Mouse (Mus musculus): ENCODE data around the gene Nedd8. TPM values are rescaled to one million over a fixed set of nuclear protein-coding genes. Genes with fewer than 3 reads are reported as not detected.

Nedd8 gene
- polyA plus RNA-seq (2015; fragmentation: Nextera tagmentation; extraction: Ambion mirVana) = 448 and 462 TPM in 2 replicates

DNA sequence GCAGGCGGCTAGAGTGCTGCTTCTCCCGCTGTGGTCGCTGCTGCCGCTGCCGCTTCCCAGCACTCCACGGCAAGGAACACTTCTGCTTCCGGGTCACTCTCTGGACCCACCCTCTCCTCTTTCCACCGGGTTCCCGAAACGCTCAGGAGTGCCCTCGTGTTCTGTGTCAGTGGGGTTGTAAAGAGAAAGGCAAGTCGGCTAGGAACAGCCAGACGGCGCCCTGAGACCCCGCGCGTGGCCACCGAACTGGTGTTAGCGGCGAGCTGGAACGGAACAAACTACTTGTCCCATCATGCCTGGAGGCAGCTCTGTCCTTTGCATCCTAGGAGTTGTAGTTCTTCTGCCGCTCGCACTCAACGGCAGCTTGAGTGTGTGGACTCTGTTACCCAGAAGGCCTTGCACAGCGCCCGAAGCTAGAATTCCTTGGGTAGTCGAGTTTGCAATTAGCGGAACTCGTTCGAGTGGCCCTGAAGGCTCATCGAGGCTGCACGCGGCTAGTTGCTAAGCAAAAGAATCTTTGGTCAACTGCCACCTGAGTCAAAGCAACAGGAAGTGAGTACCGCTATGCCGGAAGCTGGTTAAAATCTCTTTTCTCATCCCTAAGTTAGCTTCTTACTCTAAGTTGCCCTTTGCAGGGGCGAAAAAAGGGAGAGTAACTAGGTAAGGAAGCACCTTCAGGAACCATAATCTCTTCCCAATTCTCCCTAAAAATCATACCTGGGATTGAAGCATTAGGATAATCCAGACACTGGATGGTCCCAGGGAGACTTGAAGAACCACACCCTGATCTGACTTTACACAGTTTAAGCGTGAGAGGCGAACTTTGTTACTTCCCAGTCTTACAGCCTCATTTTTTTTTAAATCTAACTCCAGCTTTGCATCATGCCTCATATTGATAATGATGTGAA lies at the start of gene Nedd8, which contains the start of gene Gmpr2:
Gene Nedd8 (minus strand): TSS at position 292 of the 908 bp plus-strand sequence.
Gene Gmpr2 (plus strand): TSS at position 109 of the 908 bp plus-strand sequence.
- Histone ChIP-seq H3K27me3 (no peaks in the 10 kb centered on the region), H3K9me3 (replicated peaks) (no peaks in the 10 kb centered on the region), H3K4me2 (peak within 1 kb of the TSS; percentile 77), H3K36me3 (peaks cover 22% of the 10 kb centered on the region), H3K4me3 (peak within 1 kb of the TSS; percentile 74), H3K27ac (peak within 1 kb of the TSS; percentile 83), H3K9ac (peak within 1 kb of the TSS; percentile 71), H3K4me1 (replicated peaks) (peaks cover 18% of the 10 kb centered on the region)
- peak; percentile 96 for ATAC-seq (replicated peaks; ENCODE audit: insufficient number of reproducible peaks, insufficient read depth, low FRiP score, low read depth)
- WGBS = under 1% methylated on average over 38 of the region's 38 CpGs

DNA sequence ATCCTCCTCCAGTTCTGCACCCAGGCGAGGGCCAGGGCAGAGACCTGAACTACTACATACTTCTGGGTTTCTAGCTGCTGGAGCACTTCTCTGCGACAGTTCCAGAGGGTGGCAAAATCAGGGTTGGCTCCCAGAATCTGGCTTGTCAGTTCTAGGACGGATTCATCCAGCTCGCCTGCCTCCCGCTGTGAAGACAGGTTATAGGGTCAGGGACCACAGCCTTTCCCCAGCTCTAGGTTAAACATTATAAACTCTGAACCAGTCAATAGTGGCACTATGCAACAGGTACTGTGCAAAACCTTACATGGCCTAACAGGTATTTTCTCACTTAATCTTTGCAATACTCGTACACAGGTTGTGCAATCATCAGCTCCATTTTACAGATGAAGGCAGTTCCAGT lies 49.2 kb upstream of the Nedd8 start:
- Histone ChIP-seq H3K9me3 (replicated peaks) (no peaks in the 10 kb centered on the region), H3K36me3 (peaks cover 20% of the 10 kb centered on the region; the same call in 1 of the 2 replicates), H3K27me3 (no peaks in the 10 kb centered on the region), H3K4me2 (peak overlapping the region; percentile 69), H3K4me3 (peak overlapping the region; percentile 81), H3K27ac (no peak overlapping the region), H3K9ac (no peak overlapping the region), H3K4me1 (replicated peaks) (peaks cover 7% of the 10 kb centered on the region)
- ATAC-seq (replicated peaks; ENCODE audit: insufficient number of reproducible peaks, insufficient read depth, low FRiP score, low read depth) = no peak
- 81% methylated on average over 6 of the region's 6 CpGs for WGBS

DNA sequence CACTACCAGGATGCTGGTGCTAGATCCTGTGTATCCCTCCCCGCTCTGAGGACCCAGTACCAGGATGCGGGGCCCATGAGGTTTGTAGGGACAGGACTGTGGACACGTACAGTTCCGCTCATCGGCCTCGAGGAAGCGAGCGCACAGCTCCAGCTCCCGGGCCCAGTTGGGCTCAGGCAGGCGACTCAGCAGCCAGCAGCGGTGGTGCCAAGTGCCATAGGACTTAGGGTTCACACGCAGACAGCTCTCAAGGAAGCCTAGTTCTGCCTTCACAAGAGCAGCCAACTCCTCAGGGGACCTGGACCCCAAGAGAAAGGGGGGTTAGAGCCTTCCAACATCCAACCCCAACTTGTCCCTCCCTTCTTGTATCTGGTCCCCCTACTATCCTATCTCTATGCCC lies 48.7 kb upstream of the Nedd8 start:
- 89% methylated on average over 12 of the region's 12 CpGs for WGBS
- Histone ChIP-seq H3K36me3 (peaks cover 20% of the 10 kb centered on the region; the same call in 1 of the 2 replicates), H3K9ac (no peak overlapping the region), H3K27ac (no peak overlapping the region), H3K4me1 (replicated peaks) (peaks cover 7% of the 10 kb centered on the region), H3K9me3 (replicated peaks) (no peaks in the 10 kb centered on the region), H3K4me3 (no peak overlapping the region), H3K4me2 (no peak overlapping the region), H3K27me3 (no peaks in the 10 kb centered on the region)
- no peak for ATAC-seq (replicated peaks; ENCODE audit: insufficient number of reproducible peaks, insufficient read depth, low FRiP score, low read depth)

DNA sequence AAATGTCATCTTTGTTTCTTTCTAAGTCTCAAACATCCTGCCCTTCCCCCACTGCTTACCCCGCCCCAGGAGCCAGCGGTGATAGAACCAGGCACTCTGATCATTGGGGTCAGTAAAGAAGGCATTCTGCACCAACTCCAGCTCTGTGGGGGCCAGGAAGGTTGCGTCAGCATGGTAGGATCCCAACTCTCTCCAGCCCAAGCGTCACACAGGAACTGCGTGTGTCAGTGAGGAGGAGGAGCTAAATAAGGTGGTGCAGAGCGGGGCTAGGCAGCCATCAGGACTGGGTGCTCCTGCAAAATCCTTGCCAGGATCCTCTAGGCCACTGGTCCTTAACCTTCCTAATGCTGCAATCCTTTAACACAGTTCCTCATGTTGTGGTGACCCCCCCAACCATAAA lies 47.8 kb upstream of the Nedd8 start:
- ATAC-seq (replicated peaks; ENCODE audit: insufficient number of reproducible peaks, insufficient read depth, low FRiP score, low read depth) = no peak
- H3K4me3 ChIP-seq = no peak overlapping the region
- H3K4me1 ChIP-seq (replicated peaks) = peaks cover 7% of the 10 kb centered on the region
- H3K9me3 ChIP-seq (replicated peaks) = no peaks in the 10 kb centered on the region
- no peak overlapping the region for H3K9ac ChIP-seq
- no peak overlapping the region for H3K27ac ChIP-seq
- H3K4me2 ChIP-seq = no peak overlapping the region
- peaks cover 20% of the 10 kb centered on the region; the same call in 1 of the 2 replicates for H3K36me3 ChIP-seq
- 82% methylated on average over 6 of the region's 6 CpGs for WGBS
- no peaks in the 10 kb centered on the region for H3K27me3 ChIP-seq

DNA sequence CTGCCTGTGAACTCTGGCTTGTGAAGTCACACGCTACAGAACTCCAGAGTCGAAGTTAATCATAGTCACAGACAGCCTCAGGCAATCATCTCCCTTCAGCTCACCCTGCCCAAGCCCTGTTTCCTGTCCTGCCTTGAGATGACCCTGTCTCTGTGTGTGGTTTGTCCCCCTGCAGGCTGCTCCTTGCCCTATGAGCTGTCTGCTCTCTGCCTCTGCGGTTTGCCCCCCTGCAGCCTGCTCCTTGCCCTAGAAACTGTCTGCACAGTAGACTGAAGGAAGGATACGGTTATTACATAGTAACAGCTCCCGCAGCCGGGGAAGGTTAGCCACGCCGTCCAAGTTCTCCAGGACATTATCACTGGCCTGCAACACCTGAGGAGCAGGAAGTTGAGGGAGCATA lies 45.0 kb upstream of the Nedd8 start:
- H3K9ac ChIP-seq = no peak overlapping the region
- WGBS = 82% methylated on average over 8 of the region's 8 CpGs
- H3K9me3 ChIP-seq (replicated peaks) = no peaks in the 10 kb centered on the region
- no peak overlapping the region for H3K4me2 ChIP-seq
- H3K4me1 ChIP-seq (replicated peaks) = peaks cover 11% of the 10 kb centered on the region
- peaks cover 14% of the 10 kb centered on the region for H3K27me3 ChIP-seq
- no peak overlapping the region for H3K4me3 ChIP-seq
- no peak overlapping the region for H3K27ac ChIP-seq
- ATAC-seq (replicated peaks; ENCODE audit: insufficient number of reproducible peaks, insufficient read depth, low FRiP score, low read depth) = no peak
- H3K36me3 ChIP-seq = peaks cover 20% of the 10 kb centered on the region; the same call in 1 of the 2 replicates

DNA sequence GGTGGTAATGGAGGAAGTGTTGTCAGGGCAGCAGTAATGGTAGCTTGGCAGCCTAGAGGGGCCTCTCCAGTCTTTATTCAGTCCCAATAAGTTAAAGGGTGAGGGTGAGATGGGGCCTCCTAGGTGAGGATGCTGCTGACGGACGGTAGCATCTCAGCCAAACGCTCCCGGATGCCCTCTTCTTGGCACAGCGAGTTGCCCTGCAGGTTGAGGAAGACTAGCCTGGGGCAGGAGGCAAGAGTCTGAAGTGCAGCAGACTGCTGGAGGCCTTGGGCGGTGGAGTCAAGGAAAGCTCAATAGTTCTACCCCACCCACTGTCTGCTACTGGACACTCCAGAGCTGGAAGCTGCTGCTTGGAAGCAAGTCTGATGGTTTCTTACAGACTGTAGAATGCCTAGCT lies 44.3 kb upstream of the Nedd8 start:
- Histone ChIP-seq H3K4me1 (replicated peaks) (peaks cover 11% of the 10 kb centered on the region), H3K9me3 (replicated peaks) (no peaks in the 10 kb centered on the region), H3K9ac (no peak overlapping the region), H3K4me2 (no peak overlapping the region), H3K27me3 (peaks cover 20% of the 10 kb centered on the region), H3K27ac (no peak overlapping the region), H3K36me3 (peaks cover 20% of the 10 kb centered on the region; the same call in 1 of the 2 replicates), H3K4me3 (no peak overlapping the region)
- ATAC-seq (replicated peaks; ENCODE audit: insufficient number of reproducible peaks, insufficient read depth, low FRiP score, low read depth) = no peak
- WGBS = 91% methylated on average over 6 of the region's 6 CpGs

DNA sequence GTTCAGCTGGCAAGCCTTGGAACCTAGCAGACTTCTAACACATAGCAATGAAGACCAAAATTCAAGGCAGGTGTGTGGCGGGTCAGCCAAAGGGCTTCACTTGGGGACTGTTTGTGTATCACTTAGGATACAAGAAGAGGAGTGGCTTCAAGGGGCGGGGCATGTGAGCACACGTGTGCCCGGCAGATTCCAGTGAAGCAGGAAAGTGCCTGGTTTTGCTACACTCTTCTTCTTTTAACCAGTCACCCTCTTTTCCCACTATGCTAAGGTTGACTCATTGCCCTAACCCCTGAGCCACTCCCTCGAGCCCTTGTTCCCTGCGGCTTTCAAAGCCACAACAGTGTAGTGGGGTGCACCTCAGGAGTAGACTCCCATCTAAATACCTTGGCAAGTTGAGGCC lies 43.0 kb upstream of the Nedd8 start:
- no peak overlapping the region for H3K27ac ChIP-seq
- H3K4me3 ChIP-seq = no peak overlapping the region
- H3K4me1 ChIP-seq (replicated peaks) = peaks cover 11% of the 10 kb centered on the region
- peaks cover 17% of the 10 kb centered on the region; the same call in 1 of the 2 replicates for H3K36me3 ChIP-seq
- WGBS = 31% methylated on average over 6 of the region's 6 CpGs
- H3K9ac ChIP-seq = no peak overlapping the region
- ATAC-seq (replicated peaks; ENCODE audit: insufficient number of reproducible peaks, insufficient read depth, low FRiP score, low read depth) = no peak
- no peak overlapping the region for H3K4me2 ChIP-seq
- H3K9me3 ChIP-seq (replicated peaks) = no peaks in the 10 kb centered on the region
- peaks cover 20% of the 10 kb centered on the region for H3K27me3 ChIP-seq

DNA sequence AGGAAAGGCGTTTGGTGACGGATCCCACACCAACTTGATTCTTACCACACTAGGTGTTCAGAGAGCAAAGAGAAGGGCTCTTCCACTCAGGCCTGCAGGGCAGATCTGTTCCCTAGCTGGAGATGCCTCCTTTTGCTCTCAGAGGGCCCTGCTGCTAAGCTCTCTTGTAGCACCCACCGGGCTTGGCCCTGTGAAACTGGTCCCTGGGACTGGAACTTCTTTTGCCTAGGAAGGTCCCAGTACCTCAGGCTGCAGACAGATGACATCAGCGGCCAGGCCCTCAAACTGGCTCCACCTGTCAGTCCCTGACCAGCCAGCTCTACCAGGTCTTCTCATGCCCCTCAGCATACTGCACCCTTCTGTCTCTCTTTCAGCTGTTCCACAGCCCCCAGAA lies 41.8 kb upstream of the Nedd8 start, which contains the start of gene Tgm1:
Gene Tgm1 (minus strand): TSS at position 198 of the 394 bp plus-strand sequence.
- H3K9me3 ChIP-seq (replicated peaks) = no peaks in the 10 kb centered on the region
- H3K9ac ChIP-seq = no peak within 1 kb of the TSS
- ATAC-seq (replicated peaks; ENCODE audit: insufficient number of reproducible peaks, insufficient read depth, low FRiP score, low read depth) = no peak
- peaks cover 20% of the 10 kb centered on the region for H3K27me3 ChIP-seq
- no peak within 1 kb of the TSS for H3K27ac ChIP-seq
- H3K4me1 ChIP-seq (replicated peaks) = peaks cover 11% of the 10 kb centered on the region
- H3K4me3 ChIP-seq = peak within 1 kb of the TSS; percentile 28
- H3K4me2 ChIP-seq = peak within 1 kb of the TSS; percentile 56
- H3K36me3 ChIP-seq = peaks cover 10% of the 10 kb centered on the region; the same call in 1 of the 2 replicates
- WGBS = 25% methylated on average over 4 of the region's 4 CpGs

DNA sequence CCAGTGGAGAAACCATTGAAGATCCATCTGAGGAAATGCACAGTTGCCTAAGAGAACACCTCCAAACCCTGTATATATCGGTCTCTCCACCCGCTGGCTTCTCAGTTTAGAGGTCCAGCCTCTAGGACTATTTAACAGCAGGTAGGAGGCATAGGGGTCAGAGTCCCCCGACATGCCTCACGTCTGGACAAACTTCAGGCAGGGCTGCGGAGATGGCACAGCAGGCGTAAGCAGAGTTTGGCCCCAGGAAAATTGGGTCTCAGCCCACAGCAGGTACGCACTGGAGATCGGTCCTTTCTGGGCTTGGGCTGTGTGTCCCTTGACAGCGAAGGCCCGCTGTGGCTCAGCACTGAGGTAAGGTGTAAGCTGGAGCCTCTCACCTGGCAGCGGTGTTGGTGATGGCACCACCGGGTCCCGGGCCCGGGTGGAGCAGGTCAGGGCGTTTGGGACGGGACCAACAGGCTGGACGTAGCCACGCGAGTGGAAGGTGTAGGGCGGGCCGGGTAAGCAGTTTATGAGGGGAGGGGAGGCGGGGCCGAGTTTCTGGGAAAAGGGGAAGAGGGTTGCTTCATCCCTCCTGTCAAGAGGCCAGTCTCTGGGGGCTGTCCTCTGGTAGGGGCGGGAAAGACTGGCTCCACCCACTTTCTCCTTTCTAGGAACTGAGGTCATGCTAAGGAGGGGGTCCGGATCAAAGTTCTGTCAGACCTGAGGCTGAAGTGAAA lies 41.2 kb upstream of the Nedd8 start:
- Histone ChIP-seq H3K4me2 (peak overlapping the region; percentile 56), H3K9ac (no peak overlapping the region), H3K4me3 (peak overlapping the region; percentile 28), H3K27ac (no peak overlapping the region), H3K4me1 (replicated peaks) (peaks cover 11% of the 10 kb centered on the region), H3K27me3 (peaks cover 20% of the 10 kb centered on the region), H3K9me3 (replicated peaks) (no peaks in the 10 kb centered on the region), H3K36me3 (peaks cover 6% of the 10 kb centered on the region; the same call in 1 of the 2 replicates)
- 13% methylated on average over 25 of the region's 25 CpGs for WGBS
- 0 out of 2 replicates have a peak, but pooled peaks have one; percentile 36 for ATAC-seq (replicated peaks; ENCODE audit: insufficient number of reproducible peaks, insufficient read depth, low FRiP score, low read depth)

DNA sequence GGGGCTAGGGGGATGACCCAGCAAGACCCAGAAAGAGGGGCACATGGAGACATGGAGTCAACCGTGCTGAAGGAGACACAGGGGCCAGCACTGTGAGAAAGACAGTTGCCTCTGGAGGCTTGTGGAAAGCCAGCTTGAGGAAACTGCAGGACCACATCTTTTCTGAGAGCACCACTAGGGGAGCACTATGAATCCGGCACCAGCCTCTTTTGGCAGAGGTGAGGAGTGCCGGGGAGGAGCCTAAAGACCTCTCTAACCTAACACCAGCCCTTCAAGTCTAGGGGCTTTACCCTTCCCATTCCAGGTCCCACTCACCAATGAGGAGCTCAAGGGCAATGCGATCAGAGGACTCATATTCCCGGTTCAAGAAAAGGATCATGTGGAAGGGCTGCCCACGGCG lies 39.9 kb upstream of the Nedd8 start:
- no peaks in the 10 kb centered on the region for H3K36me3 ChIP-seq
- H3K9ac ChIP-seq = no peak overlapping the region
- H3K4me2 ChIP-seq = no peak overlapping the region
- no peak for ATAC-seq (replicated peaks; ENCODE audit: insufficient number of reproducible peaks, insufficient read depth, low FRiP score, low read depth)
- no peaks in the 10 kb centered on the region for H3K9me3 ChIP-seq (replicated peaks)
- no peak overlapping the region for H3K4me3 ChIP-seq
- WGBS = 71% methylated on average over 7 of the region's 7 CpGs
- peaks cover 11% of the 10 kb centered on the region for H3K4me1 ChIP-seq (replicated peaks)
- peaks cover 20% of the 10 kb centered on the region for H3K27me3 ChIP-seq
- H3K27ac ChIP-seq = no peak overlapping the region

DNA sequence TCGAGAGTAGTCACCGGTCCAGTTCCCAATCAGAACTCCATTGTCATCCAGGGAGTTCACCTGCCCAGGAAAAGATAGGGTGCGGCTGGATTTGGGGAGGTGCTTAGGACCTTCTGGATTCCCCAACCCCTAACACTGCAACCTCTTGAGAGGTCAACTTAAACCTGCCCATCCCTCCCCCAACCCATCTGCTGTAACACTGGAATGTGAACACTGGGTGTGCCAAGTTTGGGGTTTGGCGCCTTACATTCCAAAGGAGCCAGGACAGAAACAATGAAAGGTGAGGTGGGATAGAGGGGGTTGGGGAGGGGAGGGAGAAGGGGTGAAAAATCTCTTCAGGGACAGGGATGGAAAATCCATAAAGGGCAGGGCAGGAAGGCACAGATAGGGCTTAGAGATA lies 37.6 kb upstream of the Nedd8 start:
- no peak for ATAC-seq (replicated peaks; ENCODE audit: insufficient number of reproducible peaks, insufficient read depth, low FRiP score, low read depth)
- 80% methylated on average over 4 of the region's 4 CpGs for whole genome bisulfite sequencing
- H3K9ac ChIP-seq = no peak overlapping the region
- H3K36me3 ChIP-seq = no peaks in the 10 kb centered on the region
- no peaks in the 10 kb centered on the region for H3K9me3 ChIP-seq (replicated peaks)
- H3K4me3 ChIP-seq = no peak overlapping the region
- H3K27me3 ChIP-seq = peaks cover 22% of the 10 kb centered on the region
- H3K4me1 ChIP-seq (replicated peaks) = peaks cover 11% of the 10 kb centered on the region
- no peak overlapping the region for H3K4me2 ChIP-seq
- H3K27ac ChIP-seq = no peak overlapping the region
